Mouse (Mus musculus): ENCODE data around the gene Cldn17.

DNA sequence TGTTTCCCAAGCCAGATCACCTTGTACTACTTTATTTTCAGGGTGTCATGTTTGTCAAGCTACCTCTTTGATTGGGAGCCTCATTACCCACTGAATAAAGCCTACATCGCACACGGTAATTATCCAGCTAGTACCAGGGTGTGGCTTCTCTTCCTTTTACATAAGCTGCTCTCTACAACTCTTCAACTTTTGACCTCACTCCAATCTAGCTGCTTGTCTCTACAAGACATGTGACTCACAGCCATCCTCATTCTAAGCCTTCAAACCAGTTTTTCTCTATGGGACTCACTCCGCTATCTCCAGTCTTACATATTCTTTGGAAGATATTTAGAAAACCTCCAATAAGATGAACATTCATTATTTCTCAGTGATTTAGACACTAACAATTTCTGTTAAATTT, 43.5 kb downstream of the Cldn17 start:
- no peak for TF ChIP-seq MYOD1 (IDR thresholded peaks at IDR 0.05; ENCODE audit: control insufficient read depth in 1 of 3, insufficient read length in 2 of 3, low read depth in 2 of 3)
- no peak for TF ChIP-seq MAX (IDR thresholded peaks at IDR 0.05; ENCODE audit: low read depth)
- TF ChIP-seq E2F4 (IDR thresholded peaks at IDR 0.05; ENCODE audit: insufficient read depth), result no peak
- no peak for TF ChIP-seq POLR2A (IDR thresholded peaks at IDR 0.05; ENCODE audit: insufficient read length, low read depth)
- TF ChIP-seq MYOG (IDR thresholded peaks at IDR 0.05; ENCODE audit: control insufficient read depth in 1 of 3, insufficient read depth in 1 of 3, insufficient read length in 2 of 3, low read depth in 2 of 3), result no peak
- no peak for TF ChIP-seq POLR2AphosphoS2 (IDR thresholded peaks at IDR 0.05; ENCODE audit: insufficient read length, low read depth)
